Mouse (Mus musculus): ENCODE data around the gene Rab4a. TPM values are rescaled to one million over a fixed set of nuclear protein-coding genes. Genes with fewer than 3 reads are reported as not detected.

The Rab4a gene
- total and polyA plus RNA-seq, 3 experiments: 22.2 to 44.6 TPM; not detected in 1

DNA sequence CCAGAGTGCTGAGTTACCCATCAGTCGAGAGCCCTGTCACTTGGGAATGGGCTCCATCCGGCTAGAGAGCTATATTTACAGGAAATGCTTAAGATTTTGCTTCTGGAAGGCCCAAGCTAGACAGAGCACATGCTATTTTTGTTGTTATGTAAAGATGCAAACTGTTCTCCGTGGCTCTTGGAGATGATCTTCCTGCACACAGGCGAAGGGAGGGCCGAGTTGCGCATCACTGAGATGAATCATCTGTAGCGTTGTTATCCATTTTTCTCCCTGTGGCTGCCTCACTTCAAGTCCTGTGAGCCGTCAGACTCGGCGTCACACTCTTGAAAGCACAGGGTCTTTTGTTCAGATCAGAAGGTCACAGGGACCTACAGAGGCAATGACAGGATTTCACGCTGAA is 68.5 kb downstream of the Rab4a start:
- Histone ChIP-seq H3K4me3 (ENCODE audit: control insufficient read depth in 1 of 2, insufficient read depth in 1 of 2, low read depth in 2 of 2, low read length in 2 of 2) (no peak overlapping the region), H3K36me3 (ENCODE audit: control insufficient read depth in 1 of 2, insufficient read depth in 2 of 2, low read length in 2 of 2) (no peaks in the 10 kb centered on the region), H3K9me3 (replicated peaks; ENCODE audit: insufficient read depth, low read length) (no peaks in the 10 kb centered on the region), H3K27ac (ENCODE audit: control insufficient read depth, low read depth, low read length) (no peak overlapping the region), H3K4me1 (ENCODE audit: control insufficient read depth in 1 of 2, insufficient read depth in 2 of 2, low read length in 2 of 2) (no peaks in the 10 kb centered on the region), H3K27me3 (ENCODE audit: control insufficient read depth in 1 of 2, insufficient read depth in 2 of 2, low read length in 2 of 2) (no peaks in the 10 kb centered on the region), H3K79me2 (ENCODE audit: control insufficient read depth, insufficient read depth, low read length, poor library complexity) (no peaks in the 10 kb centered on the region), H3K9ac (ENCODE audit: control insufficient read depth, low read depth, low read length, poor library complexity, severe bottlenecking) (no peak overlapping the region)
- TF ChIP-seq POLR2AphosphoS5 (IDR thresholded peaks at IDR 0.05; ENCODE audit: borderline replicate concordance, low read depth, low read length) (no peak), JUND (IDR thresholded peaks at IDR 0.05; ENCODE audit: low read depth, low read length) (no peak), MYB (IDR thresholded peaks at IDR 0.05; ENCODE audit: low read depth, low read length) (no peak)
- DNase-seq (ENCODE audit: low read depth, low spot score): no peak

- TF ChIP-seq ETS1 (IDR thresholded peaks at IDR 0.05; ENCODE audit: low read depth, low read length) (peak; percentile 78), HCFC1 (IDR thresholded peaks at IDR 0.05; ENCODE audit: low read depth, low read length) (no peak), CHD1 (IDR thresholded peaks at IDR 0.05; ENCODE audit: low read depth, low read length) (no peak), GATA1 (IDR thresholded peaks at IDR 0.05; ENCODE audit: low read depth, low read length) (no peak)
- Histone ChIP-seq H3K4me3 (ENCODE audit: control insufficient read depth in 1 of 2, insufficient read depth in 1 of 2, low read depth in 2 of 2, low read length in 2 of 2) (no peak overlapping the region), H3K9ac (ENCODE audit: control insufficient read depth, low read depth, low read length, poor library complexity, severe bottlenecking) (no peak overlapping the region), H3K36me3 (ENCODE audit: control insufficient read depth in 1 of 2, insufficient read depth in 2 of 2, low read length in 2 of 2) (no peaks in the 10 kb centered on the region), H3K4me1 (ENCODE audit: control insufficient read depth in 1 of 2, insufficient read depth in 2 of 2, low read length in 2 of 2) (no peaks in the 10 kb centered on the region), H3K9me3 (replicated peaks; ENCODE audit: insufficient read depth, low read length) (no peaks in the 10 kb centered on the region), H3K79me2 (ENCODE audit: control insufficient read depth, insufficient read depth, low read length, poor library complexity) (no peaks in the 10 kb centered on the region), H3K27me3 (ENCODE audit: control insufficient read depth in 1 of 2, insufficient read depth in 2 of 2, low read length in 2 of 2) (no peaks in the 10 kb centered on the region), H3K27ac (ENCODE audit: control insufficient read depth, low read depth, low read length) (no peak overlapping the region)
- DNase-seq (ENCODE audit: low read depth, low spot score): no peak
Measured at GRCm38 (mm10) chr8:123877865-123878264, 72.1 kb downstream of the Rab4a start.

DNA sequence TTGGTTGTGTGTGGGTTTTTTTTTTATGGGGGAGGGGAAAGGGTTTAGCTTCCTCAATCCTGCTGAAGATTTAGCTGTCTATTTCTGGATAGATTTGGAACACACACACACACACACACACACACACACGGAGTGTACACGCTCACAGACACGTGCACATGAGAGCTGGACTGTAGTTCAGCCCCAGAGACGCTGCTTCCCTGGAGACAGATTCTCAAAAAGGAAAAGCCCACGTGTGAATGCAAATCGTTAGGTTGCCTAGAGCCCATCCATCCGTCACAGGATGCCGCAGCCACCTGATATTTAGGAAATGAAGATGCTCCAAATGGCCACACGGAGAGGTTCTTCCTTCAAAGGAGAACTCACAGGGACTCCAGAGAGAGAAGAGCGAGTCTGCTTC is 74.5 kb downstream of the Rab4a start:
- Histone ChIP-seq H3K27me3 (ENCODE audit: control insufficient read depth in 1 of 2, insufficient read depth in 2 of 2, low read length in 2 of 2) (peaks cover 0 to 2% of the 10 kb centered on the region in 2 experiments; a peak in 1 of 4 replicates), H3K27ac (ENCODE audit: control insufficient read depth, low read depth, low read length) (no peak overlapping the region), H3K36me3 (ENCODE audit: control insufficient read depth in 1 of 2, insufficient read depth in 2 of 2, low read length in 2 of 2) (no peaks in the 10 kb centered on the region; a peak in 1 of 4 replicates), H3K9me3 (replicated peaks; ENCODE audit: insufficient read depth, low read length) (no peaks in the 10 kb centered on the region), H3K9ac (ENCODE audit: control insufficient read depth, low read depth, low read length, poor library complexity, severe bottlenecking) (no peak overlapping the region), H3K79me2 (ENCODE audit: control insufficient read depth, insufficient read depth, low read length, poor library complexity) (no peaks in the 10 kb centered on the region), H3K4me3 (ENCODE audit: control insufficient read depth in 1 of 2, insufficient read depth in 1 of 2, low read depth in 2 of 2, low read length in 2 of 2) (no peak overlapping the region), H3K4me1 (ENCODE audit: control insufficient read depth in 1 of 2, insufficient read depth in 2 of 2, low read length in 2 of 2) (peaks cover 0 to 2% of the 10 kb centered on the region in 2 experiments; a peak in 1 of 4 replicates)
- DNase-seq (ENCODE audit: low read depth, low spot score): no peak
- TF ChIP-seq MEF2A (IDR thresholded peaks at IDR 0.05; ENCODE audit: extremely low read depth, insufficient replicate concordance, low read depth, low read length, poor library complexity, severe bottlenecking) (no peak), POLR2A (IDR thresholded peaks at IDR 0.05; ENCODE audit: control insufficient read depth in 1 of 2, insufficient read depth in 1 of 2, low read depth in 1 of 2, low read length in 2 of 2, poor library complexity in 1 of 2) (no peak), JUND (IDR thresholded peaks at IDR 0.05; ENCODE audit: low read depth, low read length) (no peak), ETS1 (IDR thresholded peaks at IDR 0.05; ENCODE audit: low read depth, low read length) (no peak), CHD1 (IDR thresholded peaks at IDR 0.05; ENCODE audit: low read depth, low read length) (no peak), RCOR1 (IDR thresholded peaks at IDR 0.05; ENCODE audit: low read depth, low read length) (no peak), ZKSCAN1 (IDR thresholded peaks at IDR 0.05; ENCODE audit: low read depth, low read length) (no peak), KAT2A (conservative IDR thresholded peaks at IDR 0.05; ENCODE audit: low read depth, low read length) (no peak), UBTF (IDR thresholded peaks at IDR 0.05; ENCODE audit: borderline replicate concordance, insufficient read depth, low read depth, low read length) (no peak), RAD21 (IDR thresholded peaks at IDR 0.05; ENCODE audit: low read depth, low read length) (no peak), BHLHE40 (IDR thresholded peaks at IDR 0.05; ENCODE audit: borderline replicate concordance, low read depth, low read length) (no peak), TAL1 (IDR thresholded peaks at IDR 0.05; ENCODE audit: low read length) (no peak), EP300 (IDR thresholded peaks at IDR 0.05; ENCODE audit: low read depth in 1 of 2, low read length in 2 of 2) (no peak), MYC (IDR thresholded peaks at IDR 0.05; ENCODE audit: low read depth, low read length) (no peak), GABPA (IDR thresholded peaks at IDR 0.05; ENCODE audit: low read depth, low read length) (no peak), ELF1 (IDR thresholded peaks at IDR 0.05; ENCODE audit: low read depth, low read length) (no peak), MAX (IDR thresholded peaks at IDR 0.05; ENCODE audit: low read length) (no peak)
